Mouse (Mus musculus) limb, embryonic 12.5 days (tissue): Measurements from ENCODE around the gene Naip5. TPM values are rescaled to one million over a fixed set of nuclear protein-coding genes. Genes with fewer than 3 reads are reported as not detected.
"Not testable (repeated sequence)": the region's sequence is repeated elsewhere in the genome, so short reads cannot be mapped to it uniquely, and the experiment has no call there.

Experiments
- ATAC-seq: fragments of 200-750 bp; cut with Nextera tagmentation; 2 replicates; pipeline ENCODE4 v1.8.0; 2017; ENCODE audit warnings: low read depth, moderate TSS enrichment; ENCODE audit not compliant: insufficient number of reproducible peaks, insufficient read depth, low FRiP score, low TSS enrichment
- H3K27ac ChIP-seq: fragments of 300-500 bp; sonication (generic); 2 replicates; pipeline ENCODE4 v1.5.1; 2016; ENCODE audit warnings: mild to moderate bottlenecking, moderate library complexity
- H3K27me3 ChIP-seq: fragments of 300-500 bp; sonication (generic); 2 replicates; pipeline ENCODE4 v1.6.1; 2016; ENCODE audit warnings: mild to moderate bottlenecking, moderate library complexity
- H3K36me3 ChIP-seq: fragments of 300-500 bp; sonication (generic); 2 replicates; pipeline ENCODE4 v1.6.1; 2016; ENCODE audit warnings: mild to moderate bottlenecking, moderate library complexity
- H3K4me1 ChIP-seq: fragments of 300-500 bp; sonication (generic); replicated peaks from 2 replicates; pipeline ENCODE4 v1.6.1; 2016
- H3K4me2 ChIP-seq: fragments of 300-500 bp; sonication (generic); 2 replicates; pipeline ENCODE4 v1.6.1; 2016; ENCODE audit warnings: mild to moderate bottlenecking, moderate library complexity
- H3K4me3 ChIP-seq: fragments of 300-500 bp; sonication (generic); replicated peaks from 2 replicates; pipeline ENCODE4 v1.5.1; 2016; ENCODE audit warnings: mild to moderate bottlenecking
- H3K9ac ChIP-seq: fragments of 300-500 bp; sonication (generic); replicated peaks from 2 replicates; pipeline ENCODE4 v1.6.1; 2016; ENCODE audit warnings: mild to moderate bottlenecking, moderate library complexity
- H3K9me3 ChIP-seq: fragments of 300-500 bp; sonication (generic); 2 replicates; pipeline ENCODE4 v1.6.1; 2016; ENCODE audit warnings: mild to moderate bottlenecking, moderate library complexity
- WGBS: fragments of 180-500 bp; shearing (Covaris S2); methylation state at CpG from one replicate; pipeline ENCODE4 v1.1.7; 2016; 5-methylcytosine and 5-hydroxymethylcytosine counted together
- polyA plus RNA-seq: library from polyadenylated mRNA; unstranded; fragments of >200 nt; fragmentation: Nextera tagmentation; extraction: Ambion mirVana; gene quantifications from 2 replicates; pipeline ENCODE4 v1.2.1, GENCODE M21; 2016

The Naip5 gene
- polyA plus RNA-seq, 1 experiment from 2014 or later = not detected

GRCm38 (mm10) chr13:100201659-100202333, 44.3 kb downstream of the Naip5 start, which contains the start of gene Naip2:
Gene Naip2 (minus strand): TSS chr13:100202092.
- H3K4me1 ChIP-seq, H3K4me3 ChIP-seq, ATAC-seq, H3K9me3 ChIP-seq, H3K4me2 ChIP-seq, H3K9ac ChIP-seq, H3K36me3 ChIP-seq, H3K27ac ChIP-seq, H3K27me3 ChIP-seq: not testable (repeated sequence)
- 77% methylated on average over 3 of the region's 3 CpGs for WGBS

- Histone ChIP-seq H3K4me2 (no peak overlapping the region), H3K27me3 (no peaks in the 10 kb centered on the region), H3K9ac (no peak overlapping the region), H3K4me3 (no peak overlapping the region), H3K27ac (no peak overlapping the region), H3K9me3 (no peaks in the 10 kb centered on the region), H3K4me1 (no peaks in the 10 kb centered on the region), H3K36me3 (no peaks in the 10 kb centered on the region)
- no peak for ATAC-seq
Measured at GRCm38 (mm10) chr13:100200778-100201177, 45.3 kb downstream of the Naip5 start.

- Histone ChIP-seq H3K4me3 (no peak overlapping the region), H3K9me3 (no peaks in the 10 kb centered on the region), H3K4me1 (no peaks in the 10 kb centered on the region), H3K27me3 (no peaks in the 10 kb centered on the region), H3K27ac (no peak overlapping the region), H3K4me2 (no peak overlapping the region), H3K36me3 (no peaks in the 10 kb centered on the region), H3K9ac (no peak overlapping the region)
- 73% methylated on average over 3 of the region's 3 CpGs for WGBS
- no peak for ATAC-seq
Measured at GRCm38 (mm10) chr13:100195421-100195820, 50.7 kb downstream of the Naip5 start.

DNA sequence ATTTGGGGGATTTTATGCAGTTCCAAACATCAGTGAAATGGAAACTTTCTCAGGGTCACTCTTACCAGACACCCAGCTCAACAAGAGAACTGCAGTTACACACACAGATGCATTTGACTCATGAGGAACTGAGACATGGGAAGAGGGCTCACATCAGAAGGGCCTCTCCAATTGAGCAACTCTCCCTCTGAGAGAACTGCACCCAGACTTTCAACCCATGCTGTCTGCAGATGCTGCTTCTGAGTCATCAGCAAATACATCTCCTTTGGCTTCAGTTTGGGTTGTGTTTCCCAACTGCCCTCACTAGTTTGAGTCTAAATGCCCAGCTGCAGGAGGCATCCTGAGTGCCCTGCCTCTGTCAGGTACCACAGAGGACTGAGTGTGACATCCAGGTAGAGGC, 63.0 kb downstream of the Naip5 start:
- not testable (repeated sequence) for H3K9me3 ChIP-seq, H3K36me3 ChIP-seq, ATAC-seq, H3K4me3 ChIP-seq, H3K4me1 ChIP-seq, H3K4me2 ChIP-seq, H3K9ac ChIP-seq, H3K27me3 ChIP-seq, H3K27ac ChIP-seq

GRCm38 (mm10) chr13:100174360-100174759, 71.8 kb downstream of the Naip5 start:
- not testable (repeated sequence) for H3K36me3 ChIP-seq, H3K27me3 ChIP-seq, H3K9ac ChIP-seq, ATAC-seq, H3K4me1 ChIP-seq, H3K9me3 ChIP-seq, H3K27ac ChIP-seq, H3K4me2 ChIP-seq, H3K4me3 ChIP-seq
- WGBS = 88% methylated on average over 3 of the region's 5 CpGs

- not testable (repeated sequence) for ATAC-seq, H3K27ac ChIP-seq, H3K4me3 ChIP-seq, H3K4me2 ChIP-seq, H3K36me3 ChIP-seq, H3K27me3 ChIP-seq, H3K4me1 ChIP-seq, H3K9me3 ChIP-seq, H3K9ac ChIP-seq
- WGBS = 74% methylated on average over 2 of the region's 2 CpGs
Measured at GRCm38 (mm10) chr13:100166378-100166777, 79.7 kb downstream of the Naip5 start.

DNA sequence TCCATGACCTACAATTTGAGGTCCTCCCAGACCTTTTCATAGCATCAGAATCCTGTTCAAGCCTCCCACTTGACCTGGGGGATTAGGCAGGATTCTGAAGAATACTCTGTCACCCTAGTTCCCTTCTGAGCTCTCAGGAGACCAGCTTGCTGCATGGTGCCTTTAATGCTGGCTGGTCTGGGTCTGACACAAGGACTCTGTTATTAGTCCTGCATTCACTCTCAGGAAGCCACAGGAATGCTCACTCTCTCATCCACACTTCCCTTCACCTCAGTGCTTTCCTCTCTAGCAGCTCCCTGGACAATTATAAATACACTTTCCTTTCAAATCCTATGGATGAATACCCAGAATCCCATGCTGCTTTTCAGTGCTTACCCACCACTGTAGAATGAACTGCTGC, 83.7 kb downstream of the Naip5 start:
- not testable (repeated sequence) for ATAC-seq, H3K4me1 ChIP-seq, H3K27ac ChIP-seq, H3K4me2 ChIP-seq, H3K4me3 ChIP-seq, H3K9ac ChIP-seq, H3K27me3 ChIP-seq, H3K9me3 ChIP-seq, H3K36me3 ChIP-seq

Other genes with a start within 250 kb of the Naip5 start
- gene Mccc2, start 230.7 kb downstream of the Naip5 start, polyA plus RNA-seq = 52.7 and 53.9 TPM in 2 replicates
- gene Bdp1, start 142.3 kb downstream of the Naip5 start, polyA plus RNA-seq = 31.1 and 40.2 TPM in 2 replicates
- 267 and 269 TPM in 2 replicates for gene Serf1, start 138.3 kb downstream of the Naip5 start, polyA plus RNA-seq
- gene Smn1, start 121.5 kb downstream of the Naip5 start, polyA plus RNA-seq = 55.0 and 59.5 TPM in 2 replicates
- 0.15 and 0.29 TPM in 2 replicates for gene Naip2, start 44.2 kb downstream of the Naip5 start, polyA plus RNA-seq
- gene Naip6, start 71.4 kb upstream of the Naip5 start, polyA plus RNA-seq = not detected in 2 replicates
- not detected in 2 replicates for gene Naip1, start 206.5 kb upstream of the Naip5 start, polyA plus RNA-seq
- gene Gtf2h2, start 246.3 kb upstream of the Naip5 start, polyA plus RNA-seq = 84.5 and 93.5 TPM in 2 replicates